Mouse (Mus musculus) forebrain, embryonic 13.5 days (tissue): ENCODE data around the gene Pank1. TPM values are rescaled to one million over a fixed set of nuclear protein-coding genes. Genes with fewer than 3 reads are reported as not detected.

Experiments
- ATAC-seq: fragments of 200-750 bp; cut with Nextera tagmentation; 2 replicates; pipeline ENCODE4 v1.8.0; 2017
- H3K27ac ChIP-seq: fragments of 300-500 bp; sonication (generic); 2 replicates; pipeline ENCODE4 v1.5.1; 2015; ENCODE audit warnings: inconsistent platforms, mild to moderate bottlenecking, moderate library complexity
- H3K27me3 ChIP-seq: fragments of 300-500 bp; sonication (generic); 2 replicates; pipeline ENCODE4 v1.6.1; 2015; ENCODE audit warnings: mild to moderate bottlenecking, inconsistent platforms
- H3K36me3 ChIP-seq: fragments of 300-500 bp; sonication (generic); 2 replicates; pipeline ENCODE4 v1.6.1; 2015; ENCODE audit warnings: mild to moderate bottlenecking, inconsistent platforms; ENCODE audit not compliant: poor library complexity, severe bottlenecking
- H3K4me1 ChIP-seq: fragments of 300-500 bp; sonication (generic); 2 replicates; pipeline ENCODE4 v1.6.1; 2015; ENCODE audit warnings: inconsistent platforms
- H3K4me2 ChIP-seq: fragments of 300-500 bp; sonication (generic); 2 replicates; pipeline ENCODE4 v1.6.1; 2015; ENCODE audit warnings: inconsistent platforms, mild to moderate bottlenecking, moderate library complexity
- H3K4me3 ChIP-seq: fragments of 300-500 bp; sonication (generic); 2 replicates; pipeline ENCODE4 v1.5.1; 2015; ENCODE audit warnings: mild to moderate bottlenecking, inconsistent platforms
- H3K9ac ChIP-seq: fragments of 300-500 bp; sonication (generic); 2 replicates; pipeline ENCODE4 v1.6.1; 2015; ENCODE audit warnings: mild to moderate bottlenecking, inconsistent platforms
- H3K9me3 ChIP-seq: fragments of 300-500 bp; sonication (generic); replicated peaks from 2 replicates; pipeline ENCODE4 v1.6.1; 2016; ENCODE audit warnings: inconsistent platforms
- WGBS: fragments of 180-500 bp; shearing (Covaris S2); methylation state at CpG from one replicate; pipeline ENCODE4 v1.1.7; 2015; 5-methylcytosine and 5-hydroxymethylcytosine counted together
- polyA plus RNA-seq: library from polyadenylated mRNA; unstranded; fragments of >200 nt; fragmentation: Nextera tagmentation; extraction: Ambion mirVana; gene quantifications from 2 replicates; pipeline ENCODE4 v1.2.1, GENCODE M21; 2015

Gene Pank1
- 5.8 and 6.7 TPM in 2 replicates for polyA plus RNA-seq

DNA sequence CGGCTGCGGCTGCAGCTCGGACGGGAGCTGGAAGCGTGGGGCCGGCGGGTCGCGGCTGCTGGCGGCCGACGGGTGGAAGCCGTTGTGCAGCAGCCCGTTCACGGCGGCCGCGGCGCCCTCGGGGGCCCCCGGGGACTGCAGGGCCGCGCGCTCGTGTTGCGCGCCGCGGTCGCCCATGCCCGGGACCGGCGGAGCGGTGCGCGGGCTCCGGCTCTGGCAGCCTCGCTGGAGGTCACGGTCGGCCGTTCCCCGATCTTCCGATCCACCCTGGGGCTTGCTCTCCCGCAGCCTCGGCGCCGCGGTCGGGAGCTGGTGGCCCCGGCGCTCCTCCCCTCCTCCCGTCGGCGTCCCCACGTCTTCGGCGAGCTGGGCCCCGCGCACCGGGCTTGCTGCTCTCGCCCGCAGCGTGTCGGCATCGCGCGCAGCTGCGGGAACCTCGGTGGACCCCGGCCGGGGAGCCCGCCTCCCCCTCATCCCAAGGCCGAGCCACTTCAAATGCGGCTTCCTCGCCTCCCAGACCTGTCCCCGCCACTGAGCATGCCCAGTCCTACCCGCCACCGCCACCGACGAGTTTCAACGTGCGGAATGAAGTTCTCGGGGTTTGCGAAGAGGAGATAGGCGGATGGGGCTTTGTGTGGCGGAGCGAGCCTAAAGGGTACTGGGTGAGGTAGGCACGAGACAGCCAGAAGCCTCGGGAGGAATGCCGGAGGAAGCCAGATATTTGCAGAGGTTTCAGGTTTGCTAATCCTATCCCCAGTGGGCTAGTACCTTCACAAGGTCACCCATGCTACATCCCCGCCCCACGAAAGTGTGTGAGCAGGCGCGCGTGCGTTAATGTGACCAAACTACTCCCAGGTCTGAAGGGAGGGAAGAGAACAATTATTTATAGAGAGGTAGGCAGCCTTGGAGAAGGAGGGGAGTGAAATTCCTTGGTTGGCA is at the start of gene Pank1:
Gene Pank1 (minus strand): TSS at position 853 of the 939 bp plus-strand sequence.
- Histone ChIP-seq H3K27me3 (no peaks in the 10 kb centered on the region), H3K9me3 (no peaks in the 10 kb centered on the region), H3K4me1 (peaks cover 21% of the 10 kb centered on the region), H3K4me2 (peak within 1 kb of the TSS; percentile 74), H3K36me3 (no peaks in the 10 kb centered on the region), H3K4me3 (peak within 1 kb of the TSS; percentile 89), H3K9ac (peak within 1 kb of the TSS; percentile 96), H3K27ac (peak within 1 kb of the TSS; percentile 98)
- under 1% methylated on average over 90 of the region's 96 CpGs for WGBS
- ATAC-seq = peak; percentile 70

DNA sequence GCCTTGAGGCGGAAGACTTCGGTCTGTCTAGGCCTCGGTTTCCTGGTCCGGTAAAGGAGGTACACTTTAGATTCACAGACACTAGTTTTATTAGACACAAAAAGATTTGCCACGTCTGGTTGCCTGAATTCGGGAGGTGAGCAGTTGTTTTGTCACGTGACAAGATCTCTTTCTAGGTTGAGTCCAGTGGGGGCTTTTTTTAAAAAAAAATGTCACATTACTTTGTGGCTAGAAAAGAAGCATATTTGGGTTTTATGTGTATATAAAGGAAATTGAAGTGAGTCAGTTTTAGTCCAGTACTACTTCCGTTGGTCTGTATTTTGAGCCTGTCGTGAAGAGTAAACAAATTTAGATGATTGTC is 43.3 kb upstream of the Pank1 start:
- Histone ChIP-seq H3K36me3 (peaks cover 20% of the 10 kb centered on the region; the same call in 1 of the 2 replicates), H3K27ac (peak overlapping the region; percentile 67; the same call in 1 of the 2 replicates), H3K9ac (peak overlapping the region; percentile 72), H3K27me3 (no peaks in the 10 kb centered on the region), H3K4me3 (peak overlapping the region; percentile 80), H3K9me3 (no peaks in the 10 kb centered on the region), H3K4me1 (peaks cover 13% of the 10 kb centered on the region), H3K4me2 (peak overlapping the region; percentile 68)
- no peak for ATAC-seq
- WGBS = under 1% methylated on average over 9 of the region's 9 CpGs

DNA sequence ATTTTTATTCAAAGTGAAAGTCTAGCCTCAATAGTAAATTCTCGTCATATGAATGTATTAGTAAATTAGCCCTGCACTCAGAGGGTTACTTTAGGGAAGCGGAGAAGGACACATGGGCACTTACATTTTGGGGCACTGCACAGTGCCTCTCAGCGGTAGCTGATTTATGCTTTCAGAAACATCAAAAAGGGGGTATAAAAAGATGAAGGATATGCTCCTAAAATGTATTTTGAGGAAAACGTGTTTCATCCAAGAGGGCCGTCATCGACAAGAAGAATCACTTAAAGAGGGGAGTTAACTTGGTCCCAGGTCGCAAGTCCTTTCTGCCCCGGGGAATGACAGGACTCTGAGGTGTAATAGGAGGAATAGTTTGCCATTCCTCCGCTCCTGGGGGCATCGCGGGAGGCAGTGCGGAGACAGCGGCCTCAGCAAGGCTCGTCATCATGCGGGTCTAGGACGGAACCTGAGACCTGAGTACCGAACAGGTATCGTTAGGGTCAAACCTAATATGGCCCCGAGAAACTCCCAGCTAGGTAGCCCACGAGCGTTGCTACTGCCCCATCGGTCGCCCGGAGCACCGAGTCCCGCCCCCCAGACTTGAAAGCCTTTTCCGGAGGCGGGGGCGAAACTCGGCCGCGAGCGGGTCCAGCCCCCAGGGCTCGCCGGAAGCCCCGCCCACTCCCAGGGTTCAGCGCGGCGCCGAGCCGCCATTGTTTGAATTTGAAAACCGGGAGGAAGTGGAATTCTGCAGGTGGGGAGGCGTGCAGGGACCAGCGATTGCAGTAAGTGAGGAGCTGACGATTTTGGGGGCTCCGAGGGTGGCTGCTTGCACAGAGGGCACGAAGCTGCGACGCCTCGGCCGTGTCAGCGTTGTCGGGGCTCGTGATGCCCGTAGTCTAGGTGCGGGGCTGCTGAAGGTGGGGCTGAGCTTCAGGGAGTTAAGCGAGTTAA is 42.7 kb upstream of the Pank1 start, which contains the start of gene Kif20b:
Gene Kif20b (plus strand): TSS at position 710 of the 951 bp plus-strand sequence.
- H3K4me2 ChIP-seq = peak within 1 kb of the TSS; percentile 68
- peak; percentile 96 for ATAC-seq

DNA sequence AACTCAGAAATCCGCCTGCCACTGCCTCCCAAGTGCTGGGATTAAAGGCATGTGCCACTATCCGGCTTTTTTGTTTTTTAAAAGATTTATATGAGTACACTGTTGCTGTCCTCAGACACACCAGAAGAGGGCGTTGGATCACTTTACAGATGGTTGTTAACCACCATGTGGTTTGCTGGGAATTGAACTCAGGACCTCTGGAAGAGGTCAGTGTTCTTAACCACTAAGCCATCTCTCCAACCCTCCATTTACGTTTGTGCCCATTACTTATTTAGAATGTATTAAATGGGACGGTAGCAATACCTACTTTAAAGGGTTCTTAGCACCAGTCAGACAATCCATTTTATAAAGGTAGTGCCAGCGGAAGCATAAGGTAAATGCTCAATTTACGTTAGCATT is 42.0 kb upstream of the Pank1 start:
- no peak overlapping the region for H3K27ac ChIP-seq
- H3K36me3 ChIP-seq = peaks cover 14% of the 10 kb centered on the region; the same call in 1 of the 2 replicates

More for the DNA sequence above, 42.7 kb upstream of the Pank1 start, which contains the start of gene Kif20b:
- peak within 1 kb of the TSS; percentile 80 for H3K4me3 ChIP-seq
- peaks cover 20% of the 10 kb centered on the region; the same call in 1 of the 2 replicates for H3K36me3 ChIP-seq
- H3K27ac ChIP-seq = peak within 1 kb of the TSS; percentile 67
- WGBS = under 1% methylated on average over 57 of the region's 57 CpGs
- peak within 1 kb of the TSS; percentile 72 for H3K9ac ChIP-seq
- no peaks in the 10 kb centered on the region for H3K27me3 ChIP-seq
- peaks cover 13% of the 10 kb centered on the region for H3K4me1 ChIP-seq
- no peaks in the 10 kb centered on the region for H3K9me3 ChIP-seq

DNA sequence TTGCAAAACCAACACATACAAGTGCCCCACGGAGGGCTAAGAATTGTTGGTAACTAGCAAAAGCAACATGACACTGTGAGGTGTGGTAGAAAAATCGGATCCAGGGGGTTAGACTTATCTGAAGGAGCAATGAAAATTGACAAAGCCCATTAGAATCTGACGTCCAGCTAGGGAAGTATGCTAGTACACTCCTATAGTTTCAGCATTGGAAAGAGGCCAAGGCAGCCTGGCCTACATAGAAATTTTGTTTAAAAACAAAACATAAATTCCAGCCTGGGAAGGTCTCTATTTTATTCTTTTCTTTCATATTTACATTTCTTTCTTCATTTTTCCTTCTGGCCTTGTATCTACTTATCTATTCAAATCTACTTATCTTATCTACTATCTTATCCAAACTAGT is 41.3 kb upstream of the Pank1 start:
- Histone ChIP-seq H3K4me1 (peaks cover 13% of the 10 kb centered on the region), H3K27me3 (no peaks in the 10 kb centered on the region), H3K4me3 (no peak overlapping the region), H3K9ac (no peak overlapping the region), H3K36me3 (peaks cover 12% of the 10 kb centered on the region; the same call in 1 of the 2 replicates), H3K27ac (no peak overlapping the region), H3K4me2 (no peak overlapping the region), H3K9me3 (no peaks in the 10 kb centered on the region)
- no peak for ATAC-seq
- 80% methylated on average over 3 of the region's 3 CpGs for WGBS

More for the DNA sequence above, 42.0 kb upstream of the Pank1 start:
- H3K4me3 ChIP-seq = peak overlapping the region; percentile 80
- no peaks in the 10 kb centered on the region for H3K27me3 ChIP-seq
- H3K9ac ChIP-seq = peak overlapping the region; percentile 72; the same call in 1 of the 2 replicates
- ATAC-seq = peak; percentile 8; the same call in 1 of the 2 replicates
- H3K9me3 ChIP-seq = no peaks in the 10 kb centered on the region
- peak overlapping the region; percentile 68 for H3K4me2 ChIP-seq
- H3K4me1 ChIP-seq = peaks cover 13% of the 10 kb centered on the region
- WGBS = 16% methylated on average over 7 of the region's 7 CpGs

DNA sequence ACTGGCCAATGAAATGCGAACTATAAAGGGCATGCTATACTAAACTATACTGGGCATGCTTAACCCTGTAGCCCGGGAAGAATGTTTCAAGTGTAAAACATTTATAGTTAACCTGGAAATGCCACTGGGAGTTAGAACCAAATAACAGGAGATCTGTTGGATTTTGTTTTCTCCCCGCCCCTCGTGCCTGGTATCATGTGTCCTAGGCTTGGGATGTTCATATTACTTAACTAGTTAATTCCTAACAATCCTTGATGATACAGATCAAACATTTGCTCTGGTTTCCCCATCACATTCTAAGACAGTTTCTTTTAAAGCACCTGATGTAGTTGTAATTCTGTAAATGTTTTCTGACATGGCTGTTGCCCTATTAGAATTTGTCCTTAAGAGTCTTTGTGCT is 40.8 kb upstream of the Pank1 start:
- Histone ChIP-seq H3K27me3 (no peaks in the 10 kb centered on the region), H3K4me1 (peaks cover 13% of the 10 kb centered on the region), H3K36me3 (peaks cover 8% of the 10 kb centered on the region; the same call in 1 of the 2 replicates), H3K9me3 (no peaks in the 10 kb centered on the region), H3K9ac (no peak overlapping the region), H3K4me3 (no peak overlapping the region), H3K4me2 (no peak overlapping the region), H3K27ac (no peak overlapping the region)
- no peak for ATAC-seq
- 90% methylated on average over 4 of the region's 4 CpGs for WGBS

DNA sequence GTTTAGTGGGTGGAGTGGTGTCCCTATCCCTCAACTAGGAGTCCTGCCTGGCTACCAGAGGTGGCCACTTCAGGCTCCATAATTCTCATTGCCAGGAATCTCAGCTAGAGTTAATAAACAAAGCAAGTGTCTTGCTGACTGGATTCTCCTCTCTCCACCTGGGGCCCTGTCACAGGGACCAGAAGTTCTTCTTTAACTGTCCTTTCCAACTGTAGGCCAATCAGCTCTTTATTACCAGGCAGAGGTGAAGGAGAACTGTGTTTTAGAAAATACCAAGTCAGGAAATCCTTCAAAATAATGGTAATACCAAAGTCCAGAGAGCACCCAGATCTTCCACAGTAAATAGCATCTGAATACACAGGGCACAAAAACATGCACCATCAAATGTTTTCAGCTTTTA is 33.1 kb upstream of the Pank1 start:
- no peak overlapping the region for H3K4me3 ChIP-seq
- ATAC-seq = no peak

DNA sequence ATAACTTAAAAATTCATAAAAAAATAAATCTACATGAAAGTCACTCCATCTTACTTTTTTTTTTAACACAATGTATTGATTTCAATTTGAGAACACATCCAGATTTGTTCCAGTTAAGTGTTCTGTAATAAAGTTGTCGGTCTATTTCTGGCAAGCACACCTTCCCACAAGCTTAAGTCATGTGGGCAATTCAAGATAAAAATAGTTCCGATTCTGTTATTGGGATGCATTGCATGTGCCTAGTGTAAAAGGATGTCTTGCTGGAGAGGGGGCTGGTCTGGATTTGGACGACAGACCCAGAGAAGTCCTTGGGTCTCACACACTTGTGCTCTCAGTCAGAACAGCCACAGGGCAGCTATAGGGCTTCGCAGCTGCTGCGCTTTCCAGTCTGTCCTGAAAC is 27.5 kb upstream of the Pank1 start:
- Histone ChIP-seq H3K4me3 (no peak overlapping the region), H3K27me3 (no peaks in the 10 kb centered on the region), H3K4me2 (no peak overlapping the region), H3K4me1 (no peaks in the 10 kb centered on the region), H3K9me3 (0 out of 2 replicates have a peak, but pooled peaks cover 3% of the 10 kb centered on the region), H3K9ac (no peak overlapping the region), H3K27ac (no peak overlapping the region), H3K36me3 (no peaks in the 10 kb centered on the region)
- 85% methylated on average over 5 of the region's 5 CpGs for WGBS
- ATAC-seq = no peak

More for the DNA sequence above, 33.1 kb upstream of the Pank1 start:
- Histone ChIP-seq H3K4me1 (no peaks in the 10 kb centered on the region), H3K27ac (no peak overlapping the region), H3K4me2 (no peak overlapping the region), H3K27me3 (no peaks in the 10 kb centered on the region), H3K36me3 (no peaks in the 10 kb centered on the region), H3K9ac (no peak overlapping the region), H3K9me3 (no peaks in the 10 kb centered on the region)

DNA sequence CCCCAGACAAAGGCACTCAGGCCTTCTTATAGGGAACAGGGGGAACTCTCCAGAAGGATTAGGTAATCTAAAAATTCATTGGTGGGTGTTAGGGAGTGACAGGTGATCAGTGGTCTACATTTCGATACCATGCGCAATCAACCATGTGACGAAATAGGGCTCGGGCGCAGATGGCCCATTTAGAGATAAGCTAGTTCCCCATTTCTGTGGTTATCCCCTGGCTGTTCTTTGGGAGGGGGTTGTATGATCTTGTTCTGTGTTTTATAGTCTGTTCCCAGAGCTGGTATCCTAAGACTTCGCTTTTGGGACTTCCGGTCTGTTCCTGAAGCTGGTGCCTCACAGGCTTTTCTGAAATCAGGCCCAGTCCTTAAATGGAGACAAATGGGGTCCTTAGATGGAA is 26.2 kb upstream of the Pank1 start:
- Histone ChIP-seq H3K4me2 (no peak overlapping the region), H3K36me3 (no peaks in the 10 kb centered on the region), H3K27me3 (no peaks in the 10 kb centered on the region), H3K9ac (no peak overlapping the region), H3K4me3 (no peak overlapping the region), H3K27ac (no peak overlapping the region), H3K9me3 (0 out of 2 replicates have a peak, but pooled peaks cover 3% of the 10 kb centered on the region), H3K4me1 (no peaks in the 10 kb centered on the region)
- 93% methylated on average over 7 of the region's 7 CpGs for WGBS
- ATAC-seq = no peak

DNA sequence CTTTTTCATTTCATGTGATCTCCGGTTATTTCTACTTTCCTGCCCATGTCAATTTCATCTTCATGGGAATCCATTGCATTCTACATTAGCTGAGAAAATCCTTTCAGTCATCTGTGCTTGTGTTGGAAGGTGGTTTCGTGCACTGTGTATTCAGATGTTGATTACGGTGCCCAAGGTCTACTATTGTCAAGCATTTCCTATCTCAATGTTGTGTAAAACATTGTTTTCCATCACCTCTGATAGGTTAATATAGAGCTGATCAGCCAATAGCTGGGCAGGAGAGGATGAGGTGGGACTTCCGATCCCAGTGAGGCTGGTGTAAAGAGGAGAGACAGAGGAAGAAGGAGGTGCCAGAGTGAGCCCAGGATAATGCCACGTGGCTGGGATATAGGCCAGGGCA is 24.8 kb upstream of the Pank1 start:
- Histone ChIP-seq H3K36me3 (no peaks in the 10 kb centered on the region), H3K4me1 (no peaks in the 10 kb centered on the region), H3K4me2 (no peak overlapping the region), H3K27ac (no peak overlapping the region), H3K4me3 (no peak overlapping the region), H3K9ac (no peak overlapping the region), H3K27me3 (no peaks in the 10 kb centered on the region), H3K9me3 (0 out of 2 replicates have a peak, but pooled peaks cover 3% of the 10 kb centered on the region)
- WGBS = 86% methylated on average over 5 of the region's 5 CpGs
- ATAC-seq = no peak

DNA sequence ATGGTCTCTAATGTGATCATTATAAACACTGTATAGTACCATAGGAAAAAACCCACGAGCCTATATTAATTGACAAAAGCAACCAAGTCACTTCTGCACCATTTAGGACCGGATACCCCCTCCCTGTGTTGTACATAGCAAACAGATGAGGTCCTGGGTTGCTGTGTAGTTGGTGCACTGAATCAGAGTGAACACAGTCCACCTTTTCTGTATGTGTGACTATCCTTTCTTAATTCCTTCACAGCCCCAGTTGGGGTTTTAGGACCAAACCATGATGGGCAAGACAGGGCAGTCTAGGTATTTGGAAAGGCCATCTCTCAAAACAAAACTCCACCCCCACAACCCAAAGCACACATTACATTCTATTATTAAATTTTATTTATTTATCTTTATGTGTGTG is 22.5 kb upstream of the Pank1 start:
- Histone ChIP-seq H3K4me2 (no peak overlapping the region), H3K4me3 (no peak overlapping the region), H3K27me3 (no peaks in the 10 kb centered on the region), H3K36me3 (no peaks in the 10 kb centered on the region), H3K4me1 (no peaks in the 10 kb centered on the region), H3K27ac (no peak overlapping the region), H3K9me3 (0 out of 2 replicates have a peak, but pooled peaks cover 3% of the 10 kb centered on the region), H3K9ac (no peak overlapping the region)
- 86% methylated on average over 2 of the region's 2 CpGs for WGBS
- ATAC-seq = no peak
